Mouse (Mus musculus) hindbrain, embryonic 12.5 days (tissue): Measurements from ENCODE around the gene Psmb9. TPM values are rescaled to one million over a fixed set of nuclear protein-coding genes. Genes with fewer than 3 reads are reported as not detected.

Experiments used
- ATAC-seq: fragments of 200-750 bp; cut with Nextera tagmentation; 2 replicates; pipeline ENCODE4 v1.8.0; 2017; ENCODE audit warnings: moderate TSS enrichment; ENCODE audit not compliant: low FRiP score
- H3K27ac ChIP-seq: fragments of 300-500 bp; sonication (generic); 2 replicates; pipeline ENCODE4 v1.5.1; 2016; ENCODE audit warnings: mild to moderate bottlenecking
- H3K27me3 ChIP-seq: fragments of 300-500 bp; sonication (generic); 2 replicates; pipeline ENCODE4 v1.6.1; 2016; ENCODE audit warnings: mild to moderate bottlenecking
- H3K36me3 ChIP-seq: fragments of 300-500 bp; sonication (generic); 2 replicates; pipeline ENCODE4 v1.6.1; 2016; ENCODE audit warnings: mild to moderate bottlenecking
- H3K4me1 ChIP-seq: fragments of 300-500 bp; sonication (generic); 2 replicates; pipeline ENCODE4 v1.6.1; 2016
- H3K4me2 ChIP-seq: fragments of 300-500 bp; sonication (generic); replicated peaks from 2 replicates; pipeline ENCODE4 v1.6.1; 2016; ENCODE audit warnings: mild to moderate bottlenecking
- H3K4me3 ChIP-seq: fragments of 300-500 bp; sonication (generic); 2 replicates; pipeline ENCODE4 v1.5.1; 2016; ENCODE audit warnings: mild to moderate bottlenecking
- H3K9ac ChIP-seq: fragments of 300-500 bp; sonication (generic); 2 replicates; pipeline ENCODE4 v1.6.1; 2016; ENCODE audit warnings: mild to moderate bottlenecking, moderate library complexity
- H3K9me3 ChIP-seq: fragments of 300-500 bp; sonication (generic); replicated peaks from 2 replicates; pipeline ENCODE4 v1.6.1; 2016; ENCODE audit warnings: mild to moderate bottlenecking
- WGBS: fragments of 180-500 bp; shearing (Covaris S2); methylation state at CpG from one replicate; pipeline ENCODE4 v1.1.7; 2016; 5-methylcytosine and 5-hydroxymethylcytosine counted together
- polyA plus RNA-seq: library from polyadenylated mRNA; unstranded; fragments of >200 nt; fragmentation: Nextera tagmentation; extraction: Ambion mirVana; gene quantifications from 2 replicates; pipeline ENCODE4 v1.2.1, GENCODE M21; 2016

The Psmb9 gene
- polyA plus RNA-seq, 1 experiment from 2014 or later = 1.0 TPM

GRCm38 (mm10) chr17:34204303-34205010 lies 16.9 kb upstream of the Psmb9 start:
- H3K36me3 ChIP-seq = no peaks in the 10 kb centered on the region
- peaks cover 7% of the 10 kb centered on the region for H3K4me1 ChIP-seq
- peak overlapping the region; percentile 94 for H3K4me2 ChIP-seq
- H3K9ac ChIP-seq = peak overlapping the region; percentile 48
- H3K9me3 ChIP-seq = no peaks in the 10 kb centered on the region
- H3K27ac ChIP-seq = no peak overlapping the region
- 1% methylated on average over 44 of the region's 44 CpGs for WGBS
- peaks cover 72% of the 10 kb centered on the region for H3K27me3 ChIP-seq
- ATAC-seq = peak; percentile 39; the same call in 1 of the 2 replicates
- peak overlapping the region; percentile 45 for H3K4me3 ChIP-seq

- no peaks in the 10 kb centered on the region for H3K36me3 ChIP-seq
- peaks cover 7% of the 10 kb centered on the region for H3K4me1 ChIP-seq
- H3K4me2 ChIP-seq = peak within 1 kb of the TSS; percentile 94
- no peak for ATAC-seq
- peak within 1 kb of the TSS; percentile 45 for H3K4me3 ChIP-seq
- H3K9me3 ChIP-seq = no peaks in the 10 kb centered on the region
- WGBS = 61% methylated on average over 5 of the region's 5 CpGs
- no peak within 1 kb of the TSS for H3K27ac ChIP-seq
- H3K9ac ChIP-seq = peak within 1 kb of the TSS; percentile 48
- H3K27me3 ChIP-seq = peaks cover 74% of the 10 kb centered on the region
These were observed 15.9 kb upstream of the Psmb9 start, which contains the start of gene Tap2 for GRCm38 (mm10) chr17:34203444-34203843. Tap2 (plus strand) TSS chr17:34203527.

- H3K4me2 ChIP-seq = no peak overlapping the region
- H3K36me3 ChIP-seq = no peaks in the 10 kb centered on the region
- H3K4me3 ChIP-seq = no peak overlapping the region
These were observed 15.3 kb upstream of the Psmb9 start for GRCm38 (mm10) chr17:34202760-34203442.

GRCm38 (mm10) chr17:34201506-34202055 lies 14.0 kb upstream of the Psmb9 start:
- no peak overlapping the region for H3K4me3 ChIP-seq
- peaks cover 19% of the 10 kb centered on the region for H3K4me1 ChIP-seq
- H3K9me3 ChIP-seq = no peaks in the 10 kb centered on the region
- WGBS = 69% methylated on average over 7 of the region's 7 CpGs
- no peak overlapping the region for H3K4me2 ChIP-seq
- H3K27me3 ChIP-seq = peaks cover 84% of the 10 kb centered on the region
- no peak overlapping the region for H3K9ac ChIP-seq
- no peak for ATAC-seq
- no peak overlapping the region for H3K27ac ChIP-seq
- no peaks in the 10 kb centered on the region for H3K36me3 ChIP-seq

More at GRCm38 (mm10) chr17:34202760-34203442, 15.3 kb upstream of the Psmb9 start:
- no peaks in the 10 kb centered on the region for H3K9me3 ChIP-seq
- peak; percentile 62; the same call in 1 of the 2 replicates for ATAC-seq
- peaks cover 12% of the 10 kb centered on the region for H3K4me1 ChIP-seq
- 92% methylated on average over 4 of the region's 4 CpGs for WGBS
- no peak overlapping the region for H3K27ac ChIP-seq
- peaks cover 77% of the 10 kb centered on the region for H3K27me3 ChIP-seq
- no peak overlapping the region for H3K9ac ChIP-seq

- Histone ChIP-seq H3K27ac (no peak overlapping the region), H3K27me3 (peaks cover 84% of the 10 kb centered on the region), H3K9ac (no peak overlapping the region), H3K9me3 (no peaks in the 10 kb centered on the region), H3K4me1 (peaks cover 19% of the 10 kb centered on the region), H3K36me3 (no peaks in the 10 kb centered on the region), H3K4me2 (no peak overlapping the region), H3K4me3 (no peak overlapping the region)
- ATAC-seq = no peak
- 84% methylated on average over 16 of the region's 16 CpGs for WGBS
These were observed 13.4 kb upstream of the Psmb9 start for GRCm38 (mm10) chr17:34200772-34201505.

- H3K9ac ChIP-seq = no peak overlapping the region
- H3K27ac ChIP-seq = no peak overlapping the region
- H3K4me3 ChIP-seq = no peak overlapping the region
- peaks cover 16% of the 10 kb centered on the region for H3K4me1 ChIP-seq
- H3K36me3 ChIP-seq = no peaks in the 10 kb centered on the region
- peaks cover 84% of the 10 kb centered on the region for H3K27me3 ChIP-seq
- WGBS = 86% methylated on average over 10 of the region's 10 CpGs
- no peak overlapping the region for H3K4me2 ChIP-seq
- ATAC-seq = no peak
- H3K9me3 ChIP-seq = no peaks in the 10 kb centered on the region
These were observed 12.5 kb upstream of the Psmb9 start for GRCm38 (mm10) chr17:34200047-34200446.

GRCm38 (mm10) chr17:34199050-34199619 lies 11.6 kb upstream of the Psmb9 start:
- no peak overlapping the region for H3K9ac ChIP-seq
- 64% methylated on average over 12 of the region's 12 CpGs for WGBS
- H3K4me3 ChIP-seq = no peak overlapping the region
- peaks cover 87% of the 10 kb centered on the region for H3K27me3 ChIP-seq
- H3K36me3 ChIP-seq = no peaks in the 10 kb centered on the region
- peaks cover 12% of the 10 kb centered on the region for H3K4me1 ChIP-seq
- no peak overlapping the region for H3K4me2 ChIP-seq
- ATAC-seq = no peak
- no peak overlapping the region for H3K27ac ChIP-seq
- H3K9me3 ChIP-seq = no peaks in the 10 kb centered on the region

- Histone ChIP-seq H3K9me3 (no peaks in the 10 kb centered on the region), H3K27ac (no peak overlapping the region), H3K36me3 (no peaks in the 10 kb centered on the region), H3K4me1 (peaks cover 12% of the 10 kb centered on the region), H3K27me3 (peaks cover 88% of the 10 kb centered on the region), H3K4me3 (peak overlapping the region; percentile 37), H3K9ac (0 out of 2 replicates have a peak overlapping the region, but pooled peaks have one; percentile 8), H3K4me2 (peak overlapping the region; percentile 64)
- no peak for ATAC-seq
- WGBS = 7% methylated on average over 11 of the region's 11 CpGs
These were observed 11.0 kb upstream of the Psmb9 start for GRCm38 (mm10) chr17:34198521-34198912.

- H3K9me3 ChIP-seq = no peaks in the 10 kb centered on the region
- WGBS = 2% methylated on average over 32 of the region's 32 CpGs
- peak overlapping the region; percentile 64 for H3K4me2 ChIP-seq
- H3K36me3 ChIP-seq = no peaks in the 10 kb centered on the region
- H3K4me1 ChIP-seq = peaks cover 12% of the 10 kb centered on the region
- H3K4me3 ChIP-seq = peak overlapping the region; percentile 37
- peaks cover 88% of the 10 kb centered on the region for H3K27me3 ChIP-seq
- ATAC-seq = peak; percentile 57
- H3K9ac ChIP-seq = 0 out of 2 replicates have a peak overlapping the region, but pooled peaks have one; percentile 8
- no peak overlapping the region for H3K27ac ChIP-seq
These were observed 10.4 kb upstream of the Psmb9 start for GRCm38 (mm10) chr17:34197904-34198520.

- Histone ChIP-seq H3K9ac (0 out of 2 replicates have a peak within 1 kb of the TSS, but pooled peaks have one; percentile 8), H3K36me3 (no peaks in the 10 kb centered on the region), H3K4me1 (peaks cover 12% of the 10 kb centered on the region), H3K27ac (no peak within 1 kb of the TSS), H3K27me3 (peaks cover 93% of the 10 kb centered on the region), H3K4me2 (peak within 1 kb of the TSS; percentile 64), H3K4me3 (peak within 1 kb of the TSS; percentile 37), H3K9me3 (no peaks in the 10 kb centered on the region)
- peak; percentile 84 for ATAC-seq
- 5% methylated on average over 41 of the region's 41 CpGs for WGBS
These were observed 9.7 kb upstream of the Psmb9 start, which contains the start of gene Psmb8 for GRCm38 (mm10) chr17:34196941-34197894. Psmb8 (plus strand) TSS chr17:34197721.
